Mouse (Mus musculus): ENCODE measurements around the gene Parva.

The Parva gene

DNA sequence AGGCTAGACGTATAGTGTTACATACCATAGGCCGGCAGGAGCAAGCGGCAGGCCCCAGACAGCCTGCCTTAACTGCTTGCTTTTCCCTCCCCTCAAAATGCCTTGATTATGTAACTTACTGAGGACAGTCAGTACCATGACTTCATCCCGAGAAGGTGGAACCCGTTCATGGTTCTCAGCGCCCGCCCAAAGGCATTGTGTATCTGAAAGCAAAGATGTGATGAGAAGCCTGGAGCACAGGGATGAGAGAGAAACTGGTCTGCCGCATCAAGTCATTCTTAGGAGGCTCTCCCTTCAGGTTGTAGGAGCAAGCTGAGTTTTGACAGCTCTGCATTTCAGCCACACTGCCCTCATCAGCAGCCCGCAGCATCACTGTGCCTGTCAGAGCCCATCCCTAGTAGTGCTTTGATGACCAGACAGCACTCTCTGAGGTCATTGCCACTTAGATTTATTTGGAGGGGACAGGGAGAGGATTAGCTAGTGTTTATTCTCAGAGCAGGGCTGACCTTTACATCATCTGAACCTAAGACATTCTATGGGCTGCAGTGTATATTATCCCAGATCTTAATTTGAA lies 45.5 kb downstream of the Parva start:
- DNase-seq (ENCODE audit: low spot score in 2 of 2): no peak

DNA sequence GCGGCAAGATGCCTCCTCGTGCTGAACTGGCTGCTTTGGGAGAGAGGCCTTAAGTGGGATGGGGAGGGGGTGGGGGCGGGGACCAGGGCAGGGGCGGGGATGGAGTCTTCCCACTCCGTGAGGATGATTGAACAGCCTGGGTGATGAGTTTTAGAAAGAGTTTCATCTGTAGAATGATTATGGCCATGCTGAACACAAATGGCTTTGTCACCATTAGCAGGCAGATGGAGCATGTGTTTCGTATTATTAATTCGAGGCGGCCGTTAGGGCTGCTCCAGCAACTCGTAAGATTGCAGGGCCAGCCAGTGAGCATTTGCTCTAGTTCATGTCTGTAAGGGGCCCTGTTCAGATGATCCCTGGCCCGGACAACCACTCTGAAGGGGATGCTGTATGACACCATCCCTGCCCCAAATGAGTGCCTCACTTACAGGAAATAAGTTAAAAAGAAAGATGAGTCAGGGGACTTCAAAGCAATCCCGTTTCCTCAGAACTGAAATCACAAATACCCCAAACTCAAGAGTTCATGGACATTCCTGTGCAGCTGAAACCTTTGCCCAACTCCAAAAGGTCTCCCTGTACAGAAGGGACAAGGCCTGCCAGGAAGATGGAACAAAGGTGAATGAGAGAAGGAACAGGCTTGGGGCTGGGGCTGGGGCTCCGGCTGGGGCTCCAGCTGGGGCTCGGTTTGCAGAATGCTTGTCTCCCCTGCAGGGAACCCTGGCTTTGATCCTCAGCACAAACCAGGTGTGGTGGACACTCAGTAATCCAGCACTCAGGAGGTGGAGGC lies 46.5 kb downstream of the Parva start:
- no peak for DNase-seq (ENCODE audit: low spot score in 2 of 2)

DNA sequence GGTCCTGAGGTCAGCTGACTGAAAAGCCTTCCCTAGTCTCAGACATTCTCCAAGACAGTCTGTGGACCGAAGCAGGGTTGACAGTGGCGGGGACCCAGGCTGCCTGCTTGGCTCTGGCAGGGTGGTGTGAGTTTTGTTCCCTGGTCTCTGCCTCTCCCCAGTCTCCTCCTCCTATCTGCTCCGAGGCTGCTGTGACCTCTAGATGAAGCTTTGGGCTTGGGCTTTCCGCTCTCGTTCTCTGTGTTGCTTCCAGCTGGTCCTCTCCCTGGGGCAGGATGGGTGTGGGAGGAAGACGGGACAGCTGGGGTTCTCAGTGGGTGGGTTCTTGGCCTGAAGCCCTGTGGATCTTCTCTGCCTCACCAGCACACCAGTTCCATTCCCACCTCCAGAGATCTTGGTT lies 51.8 kb downstream of the Parva start:
- no peak for DNase-seq (ENCODE audit: low spot score in 2 of 2)

DNA sequence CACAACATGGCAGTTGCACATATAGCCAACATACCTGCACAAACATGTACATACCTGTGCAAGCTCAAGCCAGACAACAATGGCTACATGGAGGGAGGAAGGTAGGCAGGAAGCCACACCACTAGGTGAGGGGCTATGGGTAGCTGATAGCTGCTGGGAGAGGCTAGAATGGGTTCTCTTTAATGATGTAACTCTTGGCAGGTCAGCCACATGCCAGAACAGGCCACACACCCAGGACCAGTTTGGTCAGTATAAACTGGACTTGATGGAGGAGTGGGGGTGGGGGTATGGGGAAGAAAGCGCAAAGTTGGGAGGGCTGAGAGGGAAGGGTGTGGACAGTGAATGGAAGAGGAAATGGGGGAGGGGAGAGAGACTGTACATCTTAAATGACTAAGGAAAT lies 53.7 kb downstream of the Parva start:
- DNase-seq (ENCODE audit: low spot score in 2 of 2): no peak

DNA sequence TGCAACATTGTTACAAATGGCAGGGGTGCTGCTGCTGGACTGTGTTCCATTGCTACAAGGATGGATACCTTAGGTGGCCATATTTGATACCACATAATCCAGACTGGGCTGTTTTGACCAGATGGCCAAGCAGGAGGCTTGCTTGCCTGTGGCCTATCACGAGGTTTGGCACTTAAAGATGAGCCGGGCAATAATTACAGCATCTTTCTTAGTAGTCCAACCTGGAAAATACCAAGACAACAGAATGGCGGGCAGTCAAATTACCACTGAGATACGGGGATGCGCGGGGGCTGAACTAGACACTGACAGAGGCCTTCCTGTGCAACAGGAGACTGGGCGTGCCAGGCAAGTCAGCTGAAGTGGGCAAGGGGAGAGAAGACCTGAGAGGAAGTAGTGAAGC lies 55.3 kb downstream of the Parva start:
- DNase-seq (ENCODE audit: low spot score in 2 of 2): no peak

DNA sequence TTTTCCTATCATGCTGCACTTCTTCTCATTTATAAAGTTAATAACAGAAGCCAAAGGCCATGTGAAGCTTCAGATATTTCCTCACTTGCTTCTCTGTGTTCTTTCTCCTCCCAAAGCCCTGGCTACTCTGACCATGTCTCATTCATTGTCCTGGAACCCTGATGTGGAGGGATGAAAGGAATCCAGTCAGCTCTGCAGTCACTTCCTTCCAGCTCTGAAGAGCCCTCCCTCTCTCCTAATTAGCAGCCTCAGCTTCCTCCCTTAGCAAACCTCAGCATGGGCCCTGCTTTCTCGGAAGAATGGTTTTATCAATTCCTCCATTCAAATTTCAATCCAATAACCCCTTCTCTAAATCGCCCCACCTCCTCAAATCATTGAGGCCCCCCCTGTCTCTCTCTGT lies 56.1 kb downstream of the Parva start:
- no peak for DNase-seq (ENCODE audit: low spot score in 2 of 2)

DNA sequence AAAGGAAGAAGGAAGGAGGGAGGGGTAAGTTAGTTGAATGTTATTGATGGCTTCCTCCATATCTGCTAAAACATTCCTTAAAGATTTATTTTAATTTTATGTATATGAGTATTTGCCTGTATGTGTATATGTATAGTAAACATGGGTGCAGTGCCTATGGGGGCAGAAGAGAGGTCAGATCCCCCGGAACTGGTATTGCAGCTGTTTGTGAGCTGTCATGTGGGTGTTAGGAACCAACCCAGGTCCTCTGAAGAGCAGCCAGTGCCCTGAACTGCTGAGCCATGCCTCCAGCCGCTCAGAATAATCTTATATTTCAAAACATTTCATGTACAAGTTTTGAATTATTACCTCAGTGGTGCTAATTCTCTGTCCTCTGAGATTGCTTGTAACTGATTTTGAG lies 63.5 kb downstream of the Parva start:
- DNase-seq (ENCODE audit: low spot score in 2 of 2): no peak

DNA sequence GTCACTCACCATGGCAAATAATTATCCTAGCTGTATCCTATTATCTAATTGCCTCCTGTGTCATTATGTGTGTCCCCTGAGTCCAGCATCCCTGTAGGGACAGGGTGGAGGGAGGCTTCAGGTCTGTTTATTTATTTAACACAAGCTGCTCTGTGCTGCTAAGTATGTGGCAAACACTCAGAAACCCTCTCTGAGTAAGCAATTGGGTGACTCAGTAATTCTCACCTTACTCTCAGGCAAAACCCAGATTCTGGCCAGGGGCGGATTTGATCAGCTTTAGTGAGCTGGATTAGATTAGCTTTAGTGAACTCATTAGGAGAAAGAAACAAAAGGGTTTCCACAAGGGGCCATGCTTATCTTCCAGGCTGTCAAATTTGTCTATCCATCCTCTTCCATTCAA lies 64.4 kb downstream of the Parva start:
- DNase-seq (ENCODE audit: low spot score in 2 of 2): no peak

DNA sequence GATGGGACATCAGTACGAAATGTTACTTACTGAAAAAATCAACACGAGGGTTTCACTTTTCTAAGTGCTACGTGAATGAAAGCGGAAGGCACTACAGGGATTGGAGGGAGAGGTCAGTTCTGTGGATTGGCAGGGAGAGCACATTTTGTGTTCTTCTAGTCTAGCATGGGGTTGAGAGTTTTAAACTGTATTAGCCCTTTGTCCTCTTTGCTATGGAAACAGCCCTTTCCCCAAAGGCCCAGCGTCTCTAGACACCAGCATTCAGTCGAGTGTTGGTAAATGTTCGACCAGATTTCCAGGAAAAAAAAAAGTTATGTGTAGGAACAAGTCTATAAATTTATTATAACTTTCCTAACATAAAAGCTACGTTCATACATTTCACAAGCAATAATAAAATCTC lies 68.6 kb downstream of the Parva start:
- no peak for DNase-seq (ENCODE audit: low spot score in 2 of 2)

DNA sequence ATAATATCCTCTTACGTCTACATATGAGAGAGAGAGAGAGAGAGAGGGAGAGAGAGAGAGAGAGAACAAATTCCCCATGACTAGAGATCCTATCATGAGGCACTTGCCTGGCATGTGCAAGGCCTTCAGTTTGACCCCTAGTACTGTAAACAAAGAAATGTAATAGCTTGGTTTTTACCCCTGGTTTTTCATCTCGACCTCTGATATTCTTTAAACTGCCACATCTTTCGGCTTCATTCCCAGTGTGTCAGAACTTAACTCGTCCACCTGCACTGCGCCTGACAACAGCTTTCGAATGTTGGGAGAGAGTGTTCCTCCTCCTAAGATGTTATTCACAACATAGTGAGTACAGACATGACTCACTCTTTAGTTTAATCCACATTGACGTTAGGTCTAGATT lies 69.6 kb downstream of the Parva start:
- DNase-seq (ENCODE audit: low spot score in 2 of 2): no peak

DNA sequence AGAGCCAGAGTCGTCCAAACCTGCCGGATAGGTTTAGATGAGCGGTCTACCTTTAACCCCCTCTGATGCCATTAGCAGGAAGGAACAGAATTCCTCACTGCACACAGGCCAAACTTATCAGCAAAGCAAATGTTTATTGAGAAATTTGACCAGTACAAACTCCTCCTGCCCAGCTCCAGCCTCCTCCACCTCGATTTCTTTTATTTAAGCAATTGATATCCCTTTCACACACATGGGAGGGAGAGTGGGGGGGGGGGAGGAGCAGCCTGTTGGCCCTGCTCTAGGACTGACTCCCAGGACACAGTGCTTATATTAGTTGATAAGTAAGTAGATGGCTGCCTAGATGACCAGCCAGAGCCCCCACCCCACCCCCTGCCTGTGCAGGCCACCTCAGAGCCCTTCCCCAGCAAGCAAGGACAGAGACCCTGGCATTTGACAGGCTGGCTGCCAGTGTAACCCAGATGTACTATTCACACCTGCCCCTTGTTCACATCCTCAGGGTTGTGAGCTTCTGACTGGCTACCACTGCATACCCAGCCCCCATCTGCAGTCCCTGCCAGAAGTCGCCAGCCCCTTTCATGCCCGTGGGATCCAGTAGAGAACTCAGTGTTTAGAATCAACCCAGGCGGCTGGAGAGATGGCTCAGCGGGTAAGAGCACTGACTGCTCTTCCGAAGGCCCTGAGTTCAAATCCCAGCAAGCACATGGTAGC lies 71.4 kb downstream of the Parva start:
- no peak for DNase-seq (ENCODE audit: low spot score in 2 of 2)

DNA sequence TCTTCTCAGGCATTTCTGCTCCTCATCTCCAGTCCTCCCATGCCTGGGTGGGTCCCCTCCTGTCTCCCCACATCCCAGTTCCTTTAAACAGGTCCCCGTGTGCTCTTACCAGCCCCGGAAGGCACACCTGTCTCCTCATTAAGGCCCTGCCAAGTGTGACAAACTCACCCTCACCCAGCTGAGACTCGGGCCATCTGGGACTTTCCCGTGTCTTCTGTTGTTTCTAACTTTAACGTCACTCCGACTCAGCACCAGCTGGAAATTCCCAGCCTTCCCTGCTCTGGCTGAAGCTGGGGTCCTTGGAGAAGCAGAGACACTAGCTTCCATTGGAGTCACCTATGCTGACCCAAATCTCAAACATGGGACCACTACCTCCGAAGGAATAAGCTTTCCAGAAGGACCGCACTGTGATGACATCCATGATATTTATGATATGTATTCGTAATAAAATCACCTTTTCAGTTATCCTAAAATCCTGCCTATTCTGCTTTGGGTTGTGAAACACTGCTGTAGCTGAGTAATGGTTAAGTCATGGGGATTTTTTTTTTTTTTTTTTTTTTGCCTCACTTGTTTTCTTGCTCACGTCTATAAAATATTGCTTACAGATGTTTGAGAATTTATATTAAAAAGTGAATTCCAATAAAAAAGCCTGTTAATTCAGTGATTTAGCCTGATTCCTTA lies 72.3 kb downstream of the Parva start:
- no peak for DNase-seq (ENCODE audit: low spot score in 2 of 2)

DNA sequence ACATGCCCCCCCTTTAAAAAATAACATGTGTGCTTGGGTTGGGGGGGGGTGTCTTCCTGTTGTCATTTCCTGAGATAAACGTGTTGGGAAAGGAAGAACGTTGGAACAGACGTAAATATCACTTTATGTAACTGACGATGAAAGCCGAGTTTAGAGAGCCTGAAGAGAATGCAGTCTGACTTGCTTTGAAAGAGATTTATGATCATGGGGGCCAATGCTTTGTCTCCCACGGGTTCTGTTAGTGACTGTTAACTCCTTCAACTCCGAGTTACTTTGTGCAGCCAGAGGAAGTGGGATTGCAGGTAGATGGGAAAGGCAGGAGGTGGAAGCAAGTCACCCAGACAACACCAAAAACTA lies 72.8 kb downstream of the Parva start:
- no peak for DNase-seq (ENCODE audit: low spot score in 2 of 2)

DNA sequence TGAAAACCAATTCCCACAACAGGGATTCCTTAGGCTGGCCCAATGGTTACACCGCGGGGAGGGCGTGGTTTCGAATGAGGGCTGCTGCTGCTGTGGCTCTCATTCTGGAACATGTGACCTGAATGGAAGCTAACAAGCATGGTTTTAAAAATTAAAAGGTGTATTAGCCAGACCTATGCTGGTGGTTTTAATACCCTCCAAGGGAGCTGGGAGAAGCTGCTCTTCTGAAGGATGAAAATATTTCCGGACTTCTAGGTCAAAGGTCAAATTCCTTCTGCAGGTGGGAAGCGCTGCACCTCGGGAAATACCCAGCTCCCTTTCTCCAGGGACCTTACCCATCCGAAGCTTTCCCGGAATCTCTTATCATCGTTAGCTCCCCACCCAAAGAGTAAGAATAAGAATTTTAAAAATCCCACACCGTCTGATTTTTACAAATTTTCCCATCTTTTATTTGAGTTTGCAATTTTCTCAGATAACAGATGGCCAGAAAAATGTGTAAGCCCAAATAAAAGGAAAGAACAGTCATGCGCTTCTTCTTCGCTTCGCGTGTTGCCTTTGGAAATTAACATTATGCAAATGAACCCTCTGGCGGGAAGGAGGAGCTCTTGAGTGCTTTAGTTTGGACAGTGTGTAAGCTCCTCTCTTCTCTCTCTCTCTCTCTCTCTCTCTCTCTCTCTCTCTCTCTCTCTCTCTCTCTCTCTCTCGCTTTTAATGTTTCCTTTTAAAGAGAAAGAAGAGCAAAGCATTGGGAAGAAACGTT lies 74.9 kb downstream of the Parva start:
- DNase-seq (ENCODE audit: low spot score in 2 of 2): no peak

DNA sequence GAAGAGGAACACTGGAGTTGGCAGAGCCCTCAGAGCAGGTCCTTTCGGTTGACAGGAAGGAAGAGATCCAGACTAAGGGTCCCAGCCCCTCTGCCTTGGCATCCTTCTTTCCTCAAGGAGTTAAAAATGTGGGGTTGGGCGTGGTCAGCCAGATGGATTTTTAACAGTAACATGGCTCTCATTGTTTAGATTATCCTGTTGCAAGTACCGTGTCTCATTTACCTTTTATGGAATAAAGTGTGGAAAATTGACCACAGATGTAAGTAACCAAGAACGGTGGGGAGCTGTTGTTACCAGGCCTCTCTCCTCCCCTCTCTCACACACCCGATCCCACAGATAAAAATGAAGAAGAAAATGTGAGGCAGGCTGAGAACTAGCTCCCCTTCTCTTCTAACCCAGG lies 75.5 kb downstream of the Parva start:
- DNase-seq (ENCODE audit: low spot score in 2 of 2): no peak

DNA sequence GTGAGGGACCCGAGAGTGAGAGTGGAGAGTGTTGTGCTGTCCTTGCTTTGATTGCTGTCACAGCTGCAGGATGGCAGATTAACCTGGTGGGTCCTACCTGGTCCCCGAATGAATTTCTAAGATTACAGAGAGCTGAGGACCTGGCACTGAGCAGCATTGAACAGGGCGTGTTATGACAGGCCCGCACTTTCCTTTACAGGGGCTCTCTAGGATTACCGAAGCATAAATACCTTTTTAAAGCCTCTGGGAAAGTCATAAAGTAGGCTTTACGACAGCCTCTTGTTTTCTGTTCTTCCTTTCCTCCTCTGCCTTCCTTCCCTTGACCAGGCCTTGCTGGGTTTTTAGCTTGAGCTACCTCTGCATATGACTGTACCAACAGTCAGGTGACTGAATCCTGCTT lies 76.1 kb downstream of the Parva start:
- no peak for DNase-seq (ENCODE audit: low spot score in 2 of 2)

DNA sequence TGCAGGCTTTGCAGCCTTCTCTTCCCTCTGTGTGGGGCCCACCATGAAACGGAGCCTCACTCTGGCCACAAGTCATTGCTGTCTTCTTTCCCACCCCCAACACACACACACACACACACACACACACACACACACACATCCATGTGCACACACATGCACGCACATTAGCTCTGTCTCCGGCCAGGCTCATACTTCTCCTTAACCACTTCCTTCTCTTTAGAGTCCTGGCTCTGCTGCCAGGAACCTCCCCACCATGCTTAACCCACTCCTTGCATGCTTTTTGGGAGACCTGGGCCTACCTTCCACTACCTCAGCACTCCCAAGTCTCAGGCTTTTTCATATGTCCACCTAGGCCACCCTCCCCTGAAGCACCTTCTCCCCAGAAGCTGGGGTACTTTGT lies 76.6 kb downstream of the Parva start:
- DNase-seq (ENCODE audit: low spot score in 2 of 2): no peak

DNA sequence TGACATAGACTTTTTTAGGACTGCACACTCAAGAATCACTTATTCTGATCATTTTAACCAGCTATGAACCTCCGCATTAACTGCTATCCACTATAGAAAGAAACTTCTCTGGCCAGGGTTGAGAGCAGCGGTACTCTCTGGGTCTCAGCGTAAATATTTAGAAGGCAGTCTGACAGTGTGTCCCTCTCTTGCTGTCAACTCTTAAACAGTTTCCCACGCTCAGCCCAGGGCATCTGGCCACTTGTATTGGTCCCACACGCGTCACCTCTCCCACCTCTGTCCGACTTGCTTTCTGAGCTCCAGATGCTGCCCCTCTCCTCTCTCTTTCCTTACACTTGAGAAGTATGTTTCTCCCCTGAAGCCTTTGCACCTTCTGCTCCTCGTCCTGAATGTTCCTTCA lies 81.8 kb downstream of the Parva start:
- no peak for DNase-seq (ENCODE audit: low spot score in 2 of 2)

DNA sequence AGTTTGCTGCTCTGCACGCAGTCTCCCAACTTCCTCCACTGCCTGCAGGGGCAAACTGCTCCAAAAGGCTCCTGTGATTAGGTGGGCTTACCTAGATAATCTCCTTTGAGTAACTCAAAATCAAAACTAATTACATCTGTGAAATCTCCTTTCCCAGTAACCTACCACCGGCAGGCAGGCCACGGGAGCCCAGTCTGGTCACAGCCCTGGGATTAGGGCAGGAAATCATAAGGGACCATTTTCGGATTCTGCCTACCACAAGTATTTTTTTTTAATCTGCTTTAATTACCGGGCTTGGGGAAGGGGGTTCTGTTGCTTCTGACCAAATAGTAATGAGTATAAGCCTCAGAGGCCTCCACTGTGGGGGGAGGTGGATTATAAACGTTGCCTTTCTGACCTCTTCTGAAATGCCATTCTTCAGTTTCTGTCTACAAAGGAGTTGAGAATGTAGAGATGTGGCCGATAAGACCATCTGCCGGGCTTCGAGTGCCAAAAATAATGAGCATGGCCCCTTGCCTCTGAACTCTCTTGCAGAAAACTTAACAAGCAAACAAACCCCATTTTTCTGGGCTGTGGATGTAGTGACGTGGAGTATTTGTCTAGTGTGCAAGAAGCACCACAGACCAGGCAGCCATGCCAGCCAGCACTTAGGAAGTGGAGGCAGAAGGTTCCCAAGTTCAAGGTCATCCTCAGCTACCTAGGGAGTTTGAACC lies 83.2 kb downstream of the Parva start:
- no peak for DNase-seq (ENCODE audit: low spot score in 2 of 2)

DNA sequence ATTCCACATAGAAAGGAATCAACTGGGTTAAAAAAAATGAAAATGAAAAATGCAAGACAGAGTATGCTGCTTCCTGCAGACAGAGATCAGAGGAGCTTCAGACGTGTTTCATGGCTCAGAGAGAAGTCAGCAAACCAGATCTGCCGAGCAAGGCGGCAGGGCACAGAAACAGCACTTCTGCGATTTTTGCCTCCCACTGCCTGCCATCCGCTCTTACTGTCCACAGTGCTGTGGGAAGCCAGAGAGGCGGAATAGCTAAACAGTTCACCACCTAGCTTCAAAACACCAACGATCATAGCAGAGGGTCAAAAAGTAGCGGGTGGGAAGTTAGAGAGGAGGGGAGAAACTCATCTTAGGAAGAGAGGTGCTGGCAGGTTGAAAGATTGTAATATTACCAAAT lies 84.0 kb downstream of the Parva start:
- DNase-seq (ENCODE audit: low spot score in 2 of 2): no peak

DNA sequence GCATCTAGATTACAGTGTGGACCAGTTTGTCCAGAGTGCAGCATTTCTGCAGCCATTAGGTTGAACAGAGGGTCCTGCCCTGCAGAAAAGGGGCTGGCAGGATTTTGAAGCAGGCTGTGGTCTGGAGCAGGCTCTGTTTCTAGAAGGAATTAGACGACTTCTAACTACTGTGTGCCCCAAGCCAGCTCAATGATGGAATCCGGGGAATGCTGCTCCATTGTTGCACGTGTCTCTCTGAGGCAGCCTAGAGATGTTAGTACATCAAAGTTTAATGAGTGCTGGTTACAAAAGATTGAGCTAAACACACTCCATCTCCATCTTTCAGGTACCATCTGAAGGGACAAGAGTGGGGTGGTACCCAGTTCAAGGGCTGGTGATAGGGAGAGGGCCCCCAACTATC lies 85.0 kb downstream of the Parva start:
- no peak for DNase-seq (ENCODE audit: low spot score in 2 of 2)

Data from natural killer cell, adult 2 months (primary cell).